Mouse (Mus musculus): Measurements from ENCODE around the gene Wasl.

DNA sequence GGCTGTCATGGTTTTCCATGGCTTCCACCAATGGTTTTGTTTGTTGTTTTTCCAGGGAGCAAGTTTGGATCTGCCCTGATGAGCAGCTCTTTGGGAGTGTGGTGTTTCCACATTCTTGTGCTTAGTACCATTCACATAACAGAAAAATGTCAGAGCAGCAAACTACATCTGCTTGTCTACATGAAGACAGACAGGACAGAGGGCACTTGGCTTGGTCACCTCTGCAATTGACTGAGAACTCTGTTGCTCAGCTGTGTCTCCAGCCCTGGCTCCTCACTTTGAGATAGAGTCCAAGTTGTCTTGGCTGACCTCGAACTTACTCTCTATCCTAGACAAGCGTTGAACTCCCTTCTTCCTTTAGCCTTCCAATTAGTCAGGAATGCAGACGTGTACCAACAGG is 62.5 kb downstream of the Wasl start:
- no peak for TF ChIP-seq CTCF (conservative IDR thresholded peaks at IDR 0.05; ENCODE audit: low read length)
- no peak for TF ChIP-seq POU5F1 (IDR thresholded peaks at IDR 0.05; ENCODE audit: borderline replicate concordance, low read length)

All from E14TG2a.4 (cell line).